Comparison of ENCODE assay signal across 34 mouse cellular contexts in genomic region chr7:131037083-131037482, GRCm38 (mm10). TPM values are rescaled to one million over a fixed set of nuclear protein-coding genes. Genes with fewer than 3 reads are reported as not detected.
"Had no signal": no experiment of that assay in that cellular context is flagged by ENCODE, and none has a peak within 500 bp of the region (broad histone marks: within the 10 kb centered on the region; RNA-seq: fewer than 3 reads in every experiment).

No protein-coding gene starts in this region.

- ATAC-seq: hindbrain, postnatal 0 days had no signal

- H3K9ac ChIP-seq: heart, embryonic 12.5 days; hindbrain, embryonic 13.5 days; hindbrain, embryonic 15.5 days; limb, embryonic 12.5 days; liver, embryonic 13.5 days had no signal

- H3K4me3 ChIP-seq: heart, adult 2 months; heart, embryonic 10.5 days; heart, embryonic 12.5 days; hindbrain, embryonic 13.5 days; hindbrain, embryonic 15.5 days; layer of hippocampus, adult 2 months; left cerebral cortex, adult 2 months; limb, embryonic 10.5 days; limb, embryonic 12.5 days; liver, embryonic 13.5 days had no signal

- DNase-seq: gastrocnemius, postnatal 14 days; gastrocnemius, postnatal 36 days; heart, adult 11 months; heart, adult 2 months; heart, postnatal 10 days; kidney, adult 18-20 months; kidney, adult 8-10 months; kidney, postnatal 10 days; kidney, postnatal 25 days; kidney, postnatal 4 days; liver; liver, embryonic 13.5 days had no signal

- H3K27ac ChIP-seq: heart, adult 2 months; heart, embryonic 10.5 days; hindbrain, embryonic 13.5 days; hindbrain, embryonic 15.5 days; hindbrain, postnatal 0 days; layer of hippocampus, adult 2 months; left cerebral cortex, adult 2 months; limb, embryonic 10.5 days; limb, embryonic 12.5 days; liver, embryonic 13.5 days had no signal

- H3K4me2 ChIP-seq: heart, embryonic 12.5 days; hindbrain, embryonic 13.5 days; hindbrain, embryonic 15.5 days; limb, embryonic 12.5 days; liver, embryonic 11.5 days; liver, embryonic 13.5 days had no signal

- H3K4me1 ChIP-seq: hindbrain, embryonic 13.5 days; hindbrain, embryonic 15.5 days; limb, embryonic 10.5 days; limb, embryonic 12.5 days; liver, embryonic 13.5 days had no signal

- H3K9me3 ChIP-seq: heart, embryonic 10.5 days; heart, embryonic 12.5 days; hindbrain, embryonic 13.5 days; hindbrain, embryonic 15.5 days; limb, embryonic 10.5 days; limb, embryonic 12.5 days; liver, embryonic 13.5 days had no signal

- H3K27me3 ChIP-seq: heart, embryonic 12.5 days; hindbrain, embryonic 13.5 days; hindbrain, embryonic 15.5 days; limb, embryonic 12.5 days; liver, embryonic 13.5 days had no signal

- H3K36me3 ChIP-seq: heart, embryonic 10.5 days; heart, embryonic 12.5 days; hindbrain, embryonic 13.5 days; hindbrain, embryonic 15.5 days; limb, embryonic 10.5 days; limb, embryonic 12.5 days; liver, embryonic 13.5 days had no signal

RNA-seq across cellular contexts. Expression of gene Dmbt1, which starts 5.2 kb away (rescaled TPM):
- total RNA-seq: gastrocnemius, adult 8-10 months; gastrocnemius, postnatal 14 days; gastrocnemius, postnatal 36 days; heart, adult 2 months; heart, postnatal 25 days; hematopoietic stem cell, adult 5-6 weeks; hindbrain, postnatal 0 days; layer of hippocampus, adult 2 months; layer of hippocampus, postnatal 10 days; layer of hippocampus, postnatal 25 days; left cerebral cortex, adult 2 months; left cerebral cortex, postnatal 14 days; left cerebral cortex, postnatal 36 days had no signal
- polyA plus RNA-seq: frontal cortex, adult 2 months; heart, embryonic 10.5 days; heart, embryonic 12.5 days; heart, embryonic 14.5 days; hindbrain, embryonic 11.5 days; hindbrain, embryonic 13.5 days; hindbrain, embryonic 15.5 days; hindbrain, postnatal 0 days; kidney, embryonic 14.5 days; kidney, embryonic 16.5 days; limb, embryonic 10.5 days; limb, embryonic 12.5 days; liver, embryonic 11.5 days; liver, embryonic 13.5 days had no signal
